Mouse (Mus musculus) heart, embryonic 14.5 days (tissue): ENCODE results near the gene Ganab. TPM values are rescaled to one million over a fixed set of nuclear protein-coding genes. Genes with fewer than 3 reads are reported as not detected.

Experiments used
- ATAC-seq: fragments of 200-750 bp; cut with Nextera tagmentation; 2 replicates; pipeline ENCODE4 v1.8.0; 2017; ENCODE audit warnings: low read depth, moderate TSS enrichment; ENCODE audit not compliant: insufficient number of reproducible peaks, insufficient read depth, low FRiP score
- H3K27ac ChIP-seq, 2 experiments: fragments of 200-500 bp in 1 of 2; fragments of 300-500 bp in 1 of 2; sonication (generic) in 1 of 2; replicated peaks in 1 of 2; 2 replicates each; pipeline ENCODE4 v1.5.1; 2012 to 2014; ENCODE audit warnings: low read depth in 2 of 2, low read length in 2 of 2, control low read depth in 1 of 2, mild to moderate bottlenecking in 1 of 2, mixed read lengths in 1 of 2; ENCODE audit not compliant: control insufficient read depth in 1 of 2, insufficient read depth in 1 of 2
- H3K27me3 ChIP-seq: fragments of 300-500 bp; sonication (generic); 2 replicates; pipeline ENCODE4 v1.6.1; 2014; ENCODE audit warnings: mild to moderate bottlenecking, low read length, control low read depth; ENCODE audit not compliant: control insufficient read depth, insufficient read depth
- H3K36me3 ChIP-seq: fragments of 300-500 bp; sonication (generic); 2 replicates; pipeline ENCODE4 v1.6.1; 2014; ENCODE audit warnings: mild to moderate bottlenecking, control low read depth, low read length, mixed read lengths; ENCODE audit not compliant: control insufficient read depth, insufficient read depth
- H3K4me1 ChIP-seq, 2 experiments: fragments of 200-500 bp in 1 of 2; fragments of 300-500 bp in 1 of 2; sonication (generic) in 1 of 2; 2 replicates each; pipeline ENCODE4 v1.6.1; 2012 to 2014; ENCODE audit warnings: low read length in 2 of 2, control low read depth in 1 of 2, mixed read lengths in 1 of 2; ENCODE audit not compliant: control insufficient read depth in 2 of 2, insufficient read depth in 2 of 2
- H3K4me2 ChIP-seq: fragments of 300-500 bp; sonication (generic); 2 replicates; pipeline ENCODE4 v1.6.1; 2014; ENCODE audit warnings: mild to moderate bottlenecking, low read length
- H3K4me3 ChIP-seq, 2 experiments: fragments of 200-500 bp in 1 of 2; fragments of 300-500 bp in 1 of 2; sonication (generic) in 1 of 2; 2 replicates each; pipeline ENCODE4 v1.5.1; 2012 to 2014; ENCODE audit warnings: low read length in 2 of 2, mild to moderate bottlenecking in 2 of 2, control low read depth in 1 of 2, low read depth in 1 of 2, moderate library complexity in 1 of 2; ENCODE audit not compliant: control insufficient read depth in 1 of 2, insufficient read depth in 1 of 2
- H3K9ac ChIP-seq: fragments of 300-500 bp; sonication (generic); 2 replicates; pipeline ENCODE4 v1.6.1; 2014; ENCODE audit warnings: mild to moderate bottlenecking, low read length
- H3K9me3 ChIP-seq: fragments of 300-500 bp; sonication (generic); 2 replicates; pipeline ENCODE4 v1.6.1; 2016; ENCODE audit warnings: low read length, control low read depth; ENCODE audit not compliant: control insufficient read depth
- WGBS: fragments of 180-500 bp; shearing (Covaris S2); extraction: QIAGEN DNeasy Blood & Tissue Kit; methylation state at CpG from one replicate; pipeline ENCODE4 v1.1.7; 2014; 5-methylcytosine and 5-hydroxymethylcytosine counted together
- polyA plus RNA-seq: library from polyadenylated mRNA; unstranded; fragments of >200 nt; fragmentation: Nextera tagmentation; extraction: Ambion mirVana; gene quantifications from 2 replicates; pipeline ENCODE4 v1.2.1, GENCODE M21; 2014

The Ganab gene
- polyA plus RNA-seq, 1 experiment from 2014 or later: 54.6 TPM

DNA sequence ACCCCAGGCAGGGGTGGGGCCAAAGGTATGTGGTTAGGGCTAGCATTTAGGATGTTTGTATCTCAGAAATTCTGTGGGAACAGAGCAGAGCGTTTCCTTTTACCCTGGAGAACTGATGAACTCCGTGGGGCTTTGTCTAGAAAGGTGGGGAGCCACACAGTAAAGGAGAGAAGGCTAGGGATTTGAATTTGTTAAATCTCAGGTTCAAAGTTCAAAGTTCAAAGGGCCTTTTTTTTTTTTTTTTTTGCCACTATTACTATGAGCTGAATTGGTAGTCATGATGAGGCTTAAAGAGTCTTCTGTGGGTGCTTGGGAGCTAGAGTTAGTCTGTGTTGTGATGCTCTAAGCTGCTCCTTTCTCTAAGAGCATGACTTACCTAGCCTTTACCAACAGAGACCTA, 38.9 kb downstream of the Ganab start:
- Histone ChIP-seq H3K9ac (no peak overlapping the region), H3K9me3 (no peaks in the 10 kb centered on the region), H3K4me2 (no peak overlapping the region), H3K27ac (no peak overlapping the region), H3K27me3 (no peaks in the 10 kb centered on the region), H3K36me3 (peaks cover 67% of the 10 kb centered on the region), H3K4me1 (peaks cover 5 to 10% of the 10 kb centered on the region in 2 experiments), H3K4me3 (no peak overlapping the region)
- WGBS: 70% methylated on average over 2 of the region's 2 CpGs
- ATAC-seq: no peak

DNA sequence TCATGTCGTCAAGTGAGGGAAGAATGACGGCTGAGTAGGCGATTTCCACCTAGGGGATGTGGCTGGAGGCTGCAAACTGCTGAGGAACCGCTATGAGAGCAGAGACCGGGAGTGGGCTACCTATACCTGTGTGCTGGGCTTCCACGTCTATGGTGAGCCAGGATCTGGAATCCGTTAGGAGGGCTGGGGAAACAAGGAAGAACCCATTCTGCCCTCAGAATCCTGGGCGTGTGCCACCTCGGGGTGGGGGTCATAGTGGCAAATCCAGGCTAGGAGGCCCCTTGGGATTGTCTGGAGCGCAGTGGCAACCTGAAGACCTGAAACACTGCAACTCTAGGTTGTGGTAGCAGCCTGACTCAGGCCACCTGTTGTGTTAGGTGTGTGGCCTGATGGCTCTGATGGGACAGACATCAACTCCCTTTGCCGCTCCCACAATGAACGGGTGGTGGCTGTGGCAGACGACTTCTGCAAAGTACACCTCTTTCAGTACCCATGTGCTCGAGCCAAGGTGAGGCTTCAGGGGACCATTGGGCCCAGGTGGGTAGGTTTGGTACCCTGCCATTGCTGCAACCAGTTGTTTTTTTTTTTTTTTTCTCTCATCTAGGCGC, 42.8 kb downstream of the Ganab start:
- peaks cover 12 to 37% of the 10 kb centered on the region in 2 experiments for H3K4me1 ChIP-seq
- H3K9ac ChIP-seq: peak overlapping the region; percentile 99; the same call in 1 of the 2 replicates
- H3K9me3 ChIP-seq: no peaks in the 10 kb centered on the region
- H3K27ac ChIP-seq: no peak overlapping the region; a peak in 1 of 4 replicates
- H3K27me3 ChIP-seq: no peaks in the 10 kb centered on the region
- H3K36me3 ChIP-seq: peaks cover 61% of the 10 kb centered on the region
- peak overlapping the region in 1 of 2 experiments; percentile 99; a peak in 1 of 4 replicates for H3K4me3 ChIP-seq
- no peak for ATAC-seq
- H3K4me2 ChIP-seq: peak overlapping the region; percentile 79
- WGBS: 83% methylated on average over 15 of the region's 15 CpGs

DNA sequence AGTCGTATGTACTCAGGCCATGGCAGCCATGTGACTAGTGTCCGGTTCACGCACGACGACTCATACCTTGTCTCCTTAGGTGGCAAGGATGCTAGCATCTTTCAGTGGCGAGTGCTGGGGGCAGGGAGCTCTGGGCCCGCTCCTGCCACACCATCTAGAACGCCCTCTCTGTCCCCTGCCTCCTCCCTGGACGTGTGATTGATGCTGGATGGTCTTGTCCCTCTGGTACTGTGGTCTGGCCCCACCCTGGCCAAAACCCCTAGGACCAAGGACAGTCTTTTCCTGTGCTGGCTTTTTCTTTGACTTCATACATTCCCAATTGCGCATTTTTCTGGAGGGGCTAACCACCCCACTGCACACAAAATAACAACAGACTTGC, 43.3 kb downstream of the Ganab start:
- Histone ChIP-seq H3K36me3 (peaks cover 61% of the 10 kb centered on the region), H3K4me1 (peaks cover 12 to 37% of the 10 kb centered on the region in 2 experiments), H3K9ac (peak overlapping the region; percentile 99), H3K4me3 (peak overlapping the region; percentile 39 to 99), H3K27me3 (no peaks in the 10 kb centered on the region), H3K4me2 (peak overlapping the region; percentile 79), H3K27ac (peak overlapping the region; percentile 33 to 99), H3K9me3 (no peaks in the 10 kb centered on the region)
- 40% methylated on average over 10 of the region's 10 CpGs for WGBS
- no peak for ATAC-seq

DNA sequence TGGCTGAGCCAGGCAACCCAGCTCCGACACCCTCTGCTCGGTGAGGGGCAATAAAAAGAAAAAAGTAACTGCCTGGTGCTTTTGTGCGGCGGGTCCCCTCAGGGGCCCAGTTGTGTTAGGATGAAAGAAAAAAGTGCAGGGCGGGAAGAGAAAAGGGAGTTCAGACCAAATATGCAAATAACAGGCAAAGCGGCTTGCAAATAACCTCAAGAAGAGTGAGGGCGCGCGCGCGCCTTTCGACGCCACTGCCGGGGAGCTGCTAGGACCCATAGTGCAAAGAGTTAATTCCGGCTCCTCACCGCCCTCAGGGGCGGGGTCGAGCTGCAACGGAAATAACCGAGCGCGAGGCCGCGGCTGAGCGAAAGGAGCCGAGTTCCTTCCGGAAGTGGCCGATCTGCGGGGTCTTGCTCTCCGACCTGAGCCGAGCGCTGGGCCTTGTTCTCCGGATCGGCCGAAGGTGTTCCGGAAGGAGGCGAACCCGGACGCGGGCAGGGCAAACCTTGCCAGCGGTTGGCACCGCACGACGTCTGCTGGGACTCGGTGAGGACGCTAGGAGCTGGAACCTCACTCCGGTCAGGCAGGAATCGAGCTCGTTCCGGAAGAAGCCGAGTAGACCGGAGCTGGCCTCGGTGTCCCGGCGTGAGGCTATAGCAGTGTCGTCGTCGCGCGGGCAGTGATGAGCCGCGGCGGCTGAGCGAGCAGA, 43.8 kb downstream of the Ganab start, which contains the start of gene Mta2:
Gene Mta2 (plus strand): TSS at position 361 of the 703 bp plus-strand sequence.
- H3K36me3 ChIP-seq: peaks cover 62% of the 10 kb centered on the region
- H3K27ac ChIP-seq: peak within 1 kb of the TSS; percentile 96 to 99
- peak within 1 kb of the TSS; percentile 74 to 99 for H3K4me3 ChIP-seq
- no peaks in the 10 kb centered on the region for H3K9me3 ChIP-seq
- H3K9ac ChIP-seq: peak within 1 kb of the TSS; percentile 99
- peaks cover 12 to 37% of the 10 kb centered on the region in 2 experiments for H3K4me1 ChIP-seq
- H3K4me2 ChIP-seq: peak within 1 kb of the TSS; percentile 79
- under 1% methylated on average over 64 of the region's 64 CpGs for WGBS
- ATAC-seq: peak; percentile 91
- H3K27me3 ChIP-seq: no peaks in the 10 kb centered on the region

DNA sequence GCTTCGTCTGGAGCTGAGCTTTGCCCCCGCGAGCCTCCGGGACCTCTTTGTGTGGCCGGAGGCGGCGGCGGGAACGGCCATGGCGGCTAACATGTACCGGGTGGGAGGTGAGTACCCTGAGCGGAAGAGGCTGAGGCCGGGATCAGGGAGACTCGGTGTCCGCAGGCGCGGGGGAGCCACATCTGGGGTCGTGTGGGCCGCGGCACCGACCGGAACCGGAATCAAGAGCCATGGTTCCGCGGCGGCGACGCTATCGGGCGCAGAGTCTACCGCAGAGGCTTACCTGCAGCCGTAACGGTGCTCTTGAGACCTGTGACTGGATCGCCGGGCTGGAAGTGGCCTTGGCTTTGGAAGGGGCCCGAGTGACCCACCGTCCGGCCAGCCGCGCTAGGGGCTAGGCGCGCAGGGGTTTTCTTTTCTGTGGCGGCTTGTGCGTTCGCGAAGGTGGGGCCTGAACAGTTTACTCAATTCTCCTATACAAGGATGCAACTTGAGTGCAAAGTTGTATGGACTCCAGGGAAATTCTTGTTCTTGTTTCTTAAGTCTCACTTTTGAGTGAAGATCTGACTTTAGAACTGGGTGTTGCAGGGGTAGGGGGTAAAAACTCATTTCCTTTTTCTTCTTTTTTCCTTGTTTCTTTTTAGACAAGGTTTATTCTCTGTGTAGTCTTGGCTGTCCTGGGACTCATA, 44.5 kb downstream of the Ganab start:
- ATAC-seq: peak; percentile 71
- Histone ChIP-seq H3K36me3 (peaks cover 62% of the 10 kb centered on the region), H3K4me3 (peak overlapping the region; percentile 74 to 99)

GRCm38 (mm10) chr19:8943047-8943446, 45.2 kb downstream of the Ganab start:
- no peak for ATAC-seq
- Histone ChIP-seq H3K9me3 (no peaks in the 10 kb centered on the region), H3K36me3 (peaks cover 64% of the 10 kb centered on the region), H3K27ac (peak overlapping the region in 1 of 2 experiments; percentile 99; a peak in 1 of 4 replicates), H3K9ac (peak overlapping the region; percentile 99), H3K27me3 (no peaks in the 10 kb centered on the region), H3K4me3 (peak overlapping the region; percentile 74 to 99), H3K4me1 (peaks cover 12 to 37% of the 10 kb centered on the region in 2 experiments), H3K4me2 (peak overlapping the region; percentile 79)
- WGBS: 55% methylated on average over 2 of the region's 2 CpGs

More for the DNA sequence above, 44.5 kb downstream of the Ganab start:
- Histone ChIP-seq H3K27ac (peak overlapping the region; percentile 96 to 99), H3K27me3 (no peaks in the 10 kb centered on the region), H3K4me1 (peaks cover 12 to 37% of the 10 kb centered on the region in 2 experiments), H3K4me2 (peak overlapping the region; percentile 79), H3K9me3 (no peaks in the 10 kb centered on the region), H3K9ac (peak overlapping the region; percentile 99)
- whole genome bisulfite sequencing: under 1% methylated on average over 46 of the region's 46 CpGs

- ATAC-seq: no peak
- Histone ChIP-seq H3K36me3 (peaks cover 64% of the 10 kb centered on the region), H3K9me3 (no peaks in the 10 kb centered on the region), H3K27me3 (no peaks in the 10 kb centered on the region), H3K9ac (0 out of 2 replicates have a peak overlapping the region, but pooled peaks have one; percentile 7), H3K4me1 (peaks cover 12 to 37% of the 10 kb centered on the region in 2 experiments), H3K27ac (0 out of 4 replicates have a peak overlapping the region, but pooled peaks of 1 of the 2 experiments have one; percentile 1), H3K4me2 (peak overlapping the region; percentile 79), H3K4me3 (peak overlapping the region in 1 of 2 experiments; percentile 99; a peak in 1 of 4 replicates)
- WGBS: 37% methylated on average over 5 of the region's 5 CpGs
Measured at GRCm38 (mm10) chr19:8944062-8944461, 46.2 kb downstream of the Ganab start.
